Mouse (Mus musculus): ENCODE measurements around the gene Atp2b2.

Gene Atp2b2

GRCm38 (mm10) chr6:114042332-114042731, at the start of gene Atp2b2:
Gene Atp2b2, minus strand, starts transcription at chr6:114042613.
- no peak for DNase-seq (ENCODE audit: low read depth)

DNA sequence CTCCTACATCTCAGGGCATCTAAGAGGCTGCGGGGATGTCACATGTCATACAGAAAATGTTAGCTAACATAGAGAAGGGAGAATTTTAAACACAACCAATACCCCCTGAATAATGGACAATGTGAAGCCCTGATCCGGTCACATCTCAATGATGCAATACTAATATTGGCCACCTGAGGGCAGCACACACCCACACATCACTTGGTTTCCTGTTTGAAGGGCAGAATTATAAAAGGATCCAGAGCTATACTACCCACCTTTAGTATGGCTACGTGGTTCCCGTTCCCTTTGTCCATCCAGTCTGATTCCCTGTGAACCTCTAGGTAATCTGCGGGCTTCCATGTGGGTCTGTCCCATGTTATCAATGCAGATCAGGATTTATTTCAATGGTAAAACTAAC, 47.2 kb upstream of the Atp2b2 start:
- peak; percentile 59 for DNase-seq (ENCODE audit: low read depth)

GRCm38 (mm10) chr6:114087106-114087505, 44.7 kb upstream of the Atp2b2 start:
- DNase-seq (ENCODE audit: low read depth), result no peak

GRCm38 (mm10) chr6:114078556-114078955, 36.1 kb upstream of the Atp2b2 start:
- DNase-seq (ENCODE audit: low read depth), result no peak

GRCm38 (mm10) chr6:114076560-114076959, 34.1 kb upstream of the Atp2b2 start:
- no peak for DNase-seq (ENCODE audit: low read depth)

DNA sequence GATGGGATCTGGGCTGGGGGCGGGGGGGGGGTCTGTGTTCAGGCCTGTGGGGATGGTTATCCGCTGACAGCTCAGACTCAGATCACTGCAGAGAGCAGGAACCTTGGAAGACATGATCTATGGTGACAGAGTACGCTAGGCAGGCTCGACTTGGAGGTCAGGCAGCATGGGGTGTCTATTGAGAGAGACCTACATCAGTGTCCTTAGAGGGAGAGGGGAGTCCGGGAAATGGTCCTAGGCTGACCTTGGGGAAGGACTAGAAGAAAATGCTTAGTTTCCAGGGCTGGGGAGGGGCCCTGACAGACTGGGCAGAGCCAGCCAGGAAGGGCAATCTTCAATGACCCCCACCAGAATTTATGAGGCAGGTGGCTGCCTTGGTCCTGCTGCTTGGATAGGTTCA, 33.6 kb upstream of the Atp2b2 start:
- no peak for DNase-seq (ENCODE audit: low read depth)

GRCm38 (mm10) chr6:114074929-114075328, 32.5 kb upstream of the Atp2b2 start:
- no peak for DNase-seq (ENCODE audit: low read depth)

DNA sequence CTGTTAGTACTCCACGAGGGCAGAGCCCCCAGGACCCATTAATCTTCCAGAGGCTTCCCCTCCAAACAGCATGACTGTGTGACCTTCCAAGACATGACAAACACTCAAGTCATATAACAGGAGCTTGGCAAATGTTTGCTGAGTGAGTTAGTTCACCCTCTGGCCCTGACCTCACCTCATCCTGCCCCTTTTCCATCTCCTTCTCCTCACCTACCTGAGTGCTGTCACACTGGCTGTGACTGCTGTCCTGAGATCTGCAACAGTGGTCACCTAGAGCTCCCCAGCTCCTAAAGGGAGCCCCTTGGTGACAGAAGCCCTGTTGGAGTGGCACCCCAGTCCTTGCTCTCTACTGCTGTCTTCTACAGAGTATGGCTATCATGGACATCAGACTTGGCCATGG, 31.8 kb upstream of the Atp2b2 start:
- no peak for DNase-seq (ENCODE audit: low read depth)

- peak; percentile 9 for DNase-seq (ENCODE audit: low read depth)
Observed at GRCm38 (mm10) chr6:114071564-114071963, 29.2 kb upstream of the Atp2b2 start.

- no peak for DNase-seq (ENCODE audit: low read depth)
Observed at GRCm38 (mm10) chr6:114063100-114063499, 20.7 kb upstream of the Atp2b2 start.

DNA sequence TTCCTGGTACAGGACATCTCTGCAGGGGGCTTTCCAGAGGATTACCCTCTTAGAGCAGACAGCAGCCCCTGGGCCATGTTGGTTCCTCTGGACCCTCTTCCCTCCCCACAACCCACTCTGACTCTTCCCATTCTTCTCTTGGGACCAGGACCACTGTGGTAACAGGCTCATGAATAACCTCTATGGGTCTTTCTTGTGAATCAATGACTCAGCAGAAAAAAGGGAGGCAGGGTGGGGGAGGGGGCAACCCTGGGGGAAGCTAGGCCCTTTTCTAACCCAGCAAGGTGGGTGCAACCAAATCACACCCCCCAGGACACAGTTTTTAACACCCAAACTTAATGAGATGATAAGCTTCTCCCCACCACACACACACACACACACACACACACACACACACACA, 20.3 kb upstream of the Atp2b2 start:
- DNase-seq (ENCODE audit: low read depth), result no peak

DNA sequence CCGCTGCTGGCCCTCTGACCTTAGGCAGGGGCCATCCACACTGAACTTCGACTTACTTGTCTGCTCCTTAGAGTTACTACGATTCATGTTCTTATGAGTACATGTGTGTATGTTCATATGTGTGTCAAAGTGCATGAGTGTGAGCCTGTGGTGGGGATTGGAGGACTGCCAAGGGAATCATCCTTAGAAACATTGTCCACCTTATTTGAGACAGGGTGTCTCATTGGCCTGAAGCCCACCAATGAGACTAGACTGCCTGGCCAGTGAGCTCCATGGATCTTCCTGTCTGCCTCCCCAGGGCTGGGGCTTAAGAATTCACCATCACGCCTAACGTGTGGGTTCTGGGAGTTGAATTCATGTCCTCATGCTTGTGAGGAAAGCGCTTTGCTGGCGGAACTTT, 16.8 kb upstream of the Atp2b2 start:
- DNase-seq (ENCODE audit: low read depth), result no peak

- DNase-seq (ENCODE audit: low read depth), result no peak
Observed at GRCm38 (mm10) chr6:114058030-114058808, 15.8 kb upstream of the Atp2b2 start.

- DNase-seq (ENCODE audit: low read depth), result no peak
Observed at GRCm38 (mm10) chr6:114055311-114055710, 12.9 kb upstream of the Atp2b2 start.

GRCm38 (mm10) chr6:114044962-114045361, 2.5 kb upstream of the Atp2b2 start:
- no peak for DNase-seq (ENCODE audit: low read depth)

DNA sequence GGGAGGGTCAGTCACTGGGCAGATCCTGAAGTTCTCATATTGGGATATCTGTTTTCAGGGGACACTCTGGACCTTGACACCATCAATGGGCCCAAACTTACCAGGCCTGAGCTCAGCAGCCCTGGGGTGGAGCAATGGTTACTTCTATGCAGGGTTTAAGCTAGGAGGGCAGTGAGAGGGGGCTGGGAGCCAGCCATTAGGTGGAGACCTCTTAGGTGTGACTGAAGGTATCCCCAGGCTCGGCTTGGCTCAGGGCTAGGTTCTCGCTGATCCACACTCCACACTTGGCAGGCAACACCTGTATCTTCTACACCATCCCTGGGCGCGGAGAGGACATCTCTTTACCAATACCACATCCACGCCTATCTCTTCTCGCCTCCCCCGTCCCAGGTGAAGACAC, 423 bp upstream of the Atp2b2 start:
- DNase-seq (ENCODE audit: low read depth), result no peak

DNA sequence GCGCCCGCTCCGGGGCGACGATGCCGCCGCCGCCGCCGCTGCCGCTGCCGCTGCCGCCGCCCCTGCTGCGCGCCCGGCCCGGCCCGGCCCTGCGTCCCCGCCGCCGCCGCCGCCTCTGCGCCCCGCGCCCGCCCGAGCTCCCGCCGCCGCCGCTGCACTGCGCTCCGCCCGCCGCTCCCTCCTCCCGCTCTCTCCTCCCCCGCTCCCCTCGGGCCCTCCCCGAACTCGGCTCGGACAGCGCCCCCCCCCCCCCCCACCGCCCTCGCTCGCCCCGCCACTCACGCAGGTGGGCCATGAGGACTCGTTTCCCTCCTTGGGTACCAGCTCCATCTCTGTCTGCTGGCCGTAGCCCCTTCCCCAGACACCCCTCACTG, 515 bp downstream of the Atp2b2 start:
- DNase-seq (ENCODE audit: low read depth), result no peak

DNA sequence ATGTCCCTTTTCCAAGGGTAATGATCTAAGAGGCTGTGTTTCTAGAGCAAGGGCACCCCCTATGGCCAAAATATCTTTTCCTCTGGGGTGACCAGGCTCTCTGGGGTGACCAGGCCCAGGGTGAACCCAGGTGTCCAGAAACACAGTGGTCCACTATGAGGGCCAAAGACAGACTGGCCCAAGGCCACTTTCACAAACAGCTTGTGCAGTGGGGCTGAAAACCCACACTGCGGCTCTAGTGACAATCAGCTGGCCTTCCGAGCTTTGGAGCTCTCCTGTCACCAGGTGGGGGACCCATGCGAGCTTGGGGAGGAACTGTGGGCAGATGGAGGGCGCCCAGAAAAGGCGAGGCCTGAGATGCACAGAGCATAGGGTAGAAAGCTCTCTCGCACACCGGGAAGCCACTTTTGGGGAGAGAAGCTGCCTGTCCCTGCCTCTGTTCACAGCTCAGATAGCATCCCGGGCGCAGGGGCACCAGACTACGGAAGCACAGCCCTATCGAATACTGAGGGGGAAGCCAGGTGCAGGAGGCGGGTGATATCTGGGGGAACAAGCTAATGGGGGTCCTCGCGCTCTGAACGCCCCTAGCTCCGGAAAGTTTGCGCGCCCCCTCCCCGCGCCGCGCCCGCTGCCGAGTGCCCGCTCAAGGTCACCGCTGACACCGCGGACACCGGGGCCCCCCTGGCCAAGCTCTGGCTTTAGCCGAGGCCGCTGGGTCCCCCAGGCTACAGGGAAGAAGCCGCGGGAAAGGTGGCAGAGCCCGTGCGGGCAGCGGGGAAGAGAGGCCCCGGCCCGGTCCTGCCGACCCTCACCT, 1.1 kb downstream of the Atp2b2 start:
- DNase-seq (ENCODE audit: low read depth), result no peak

- DNase-seq (ENCODE audit: low read depth), result no peak
Observed at GRCm38 (mm10) chr6:114035704-114036103, 6.7 kb downstream of the Atp2b2 start.

DNA sequence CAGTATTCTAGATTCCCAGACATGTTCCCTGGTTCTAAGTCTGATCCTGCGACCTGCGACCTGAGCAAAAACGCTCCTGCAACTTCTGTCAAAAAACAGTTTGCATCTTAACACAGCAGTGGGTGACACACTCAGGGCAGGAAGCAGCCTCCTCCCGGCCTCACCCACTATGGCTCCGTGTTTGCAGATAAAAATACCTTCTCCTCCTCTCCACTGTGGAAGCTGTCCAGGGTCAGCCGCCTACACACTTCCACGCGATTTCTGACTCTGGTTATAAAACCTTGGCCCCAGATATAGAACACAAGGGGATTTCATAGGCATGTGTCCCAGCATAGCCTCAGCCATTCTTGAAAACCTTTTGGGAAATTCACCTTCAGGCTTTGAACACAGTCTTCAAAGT, 9.6 kb downstream of the Atp2b2 start:
- DNase-seq (ENCODE audit: low read depth), result no peak

GRCm38 (mm10) chr6:114023794-114024193, 18.6 kb downstream of the Atp2b2 start:
- no peak for DNase-seq (ENCODE audit: low read depth)

DNA sequence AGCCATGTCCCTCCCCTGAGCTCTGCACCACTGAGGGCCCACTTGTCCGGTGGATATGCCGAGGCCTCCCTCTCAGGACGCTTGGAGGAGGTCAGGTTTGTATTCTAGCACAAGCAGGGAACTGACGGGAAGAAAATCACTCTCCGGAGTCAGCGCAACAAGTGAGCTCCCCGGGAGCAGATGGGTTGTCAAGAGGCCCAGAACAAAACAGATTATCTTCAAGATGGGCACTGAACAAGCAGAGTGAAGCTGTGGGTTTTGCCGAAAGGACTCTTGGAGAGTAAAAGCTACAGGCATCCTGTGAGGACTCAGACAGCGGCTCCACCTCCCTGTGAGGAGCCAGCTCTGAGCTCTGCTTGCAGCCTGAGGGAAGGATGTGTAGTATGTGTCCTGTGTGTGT, 20.3 kb downstream of the Atp2b2 start:
- DNase-seq (ENCODE audit: low read depth), result no peak

GRCm38 (mm10) chr6:114013801-114014200, 28.6 kb downstream of the Atp2b2 start:
- DNase-seq (ENCODE audit: low read depth), result no peak
